Mouse (Mus musculus) urinary bladder, postnatal 4 days (tissue): ENCODE data around the gene Nif3l1.

ENCODE experiments used
- DNase-seq, 2 experiments: peaks; one replicate each; pipeline ENCODE4 v3.0.0; 2021 to 2022; ENCODE audit warnings: low spot score in 2 of 2

Gene Nif3l1

DNA sequence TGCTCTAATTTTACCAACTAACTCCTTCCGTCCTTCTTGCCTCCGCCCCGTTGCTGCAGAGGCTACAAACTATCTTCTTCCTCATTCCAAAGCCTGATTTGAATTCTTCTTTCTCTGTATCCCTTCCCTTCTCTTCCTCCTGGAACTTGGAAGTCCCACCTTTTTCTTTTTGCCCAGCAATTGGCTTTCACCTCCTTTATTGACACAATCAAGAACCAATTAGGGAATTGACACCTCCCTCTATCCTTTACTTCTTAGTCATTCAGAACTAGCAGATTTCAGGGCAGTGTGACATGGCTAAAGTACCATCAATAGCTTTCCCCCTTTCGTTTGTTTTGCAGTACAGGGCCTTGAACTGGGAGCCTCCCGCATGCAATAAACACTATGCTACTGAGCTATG, 13.2 kb downstream of the Nif3l1 start:
- DNase-seq: no peak

DNA sequence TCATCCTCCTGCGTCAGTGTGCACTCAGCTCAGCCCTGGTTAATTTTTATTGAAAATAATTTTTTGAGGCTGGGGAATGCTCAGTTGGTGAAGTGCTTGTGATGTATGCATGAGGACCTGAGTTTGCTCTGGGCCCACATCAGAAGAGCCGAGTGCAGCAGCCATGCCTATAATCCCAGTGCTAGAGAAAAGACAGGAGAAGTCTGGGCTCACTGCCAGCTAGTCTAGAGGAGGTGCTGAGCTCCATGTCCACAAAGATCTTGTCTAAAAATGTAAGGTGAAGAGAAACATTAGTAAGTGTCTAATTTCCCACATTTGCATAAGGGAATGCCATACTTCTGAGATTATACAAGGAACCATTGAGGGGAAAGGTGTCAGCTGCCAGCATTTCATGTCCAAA, 13.9 kb downstream of the Nif3l1 start:
- DNase-seq: no peak

DNA sequence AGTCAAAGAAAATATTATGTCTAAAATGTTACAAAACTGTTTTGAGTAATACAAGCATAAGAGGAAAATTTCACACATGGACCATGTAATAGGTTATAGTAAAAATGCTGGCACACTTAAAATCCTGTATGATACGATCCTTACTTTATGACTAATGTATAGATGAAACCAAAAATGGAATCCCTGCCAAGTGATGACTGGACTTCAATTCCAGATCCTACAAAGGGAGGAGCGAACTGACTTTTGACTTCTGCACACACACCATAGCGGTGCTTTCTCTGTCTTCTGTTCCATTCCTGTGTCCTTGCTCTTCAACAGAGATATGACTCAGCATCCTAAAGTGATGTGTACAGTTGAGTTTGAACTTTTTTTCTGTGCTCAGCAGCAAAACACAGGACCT, 15.6 kb downstream of the Nif3l1 start:
- DNase-seq: no peak

DNA sequence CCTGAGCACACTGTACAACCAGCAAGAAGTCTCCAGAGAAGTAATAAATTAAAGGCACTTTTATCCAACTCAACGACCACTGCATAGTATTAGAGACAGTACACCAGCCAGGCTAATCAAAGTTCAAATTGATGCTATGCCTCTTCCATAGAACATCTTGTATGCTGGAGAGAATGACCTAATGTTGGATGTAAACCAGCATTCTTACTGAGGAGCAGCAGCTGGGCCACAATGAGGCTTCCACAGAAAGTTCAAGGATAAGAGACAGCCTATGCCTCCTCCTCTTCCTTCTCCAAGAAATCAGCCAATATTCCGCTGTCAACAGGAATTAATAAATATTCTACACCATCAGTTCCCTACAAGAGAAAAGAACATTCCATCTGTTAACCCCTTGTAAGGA, 19.0 kb downstream of the Nif3l1 start:
- no peak for DNase-seq

DNA sequence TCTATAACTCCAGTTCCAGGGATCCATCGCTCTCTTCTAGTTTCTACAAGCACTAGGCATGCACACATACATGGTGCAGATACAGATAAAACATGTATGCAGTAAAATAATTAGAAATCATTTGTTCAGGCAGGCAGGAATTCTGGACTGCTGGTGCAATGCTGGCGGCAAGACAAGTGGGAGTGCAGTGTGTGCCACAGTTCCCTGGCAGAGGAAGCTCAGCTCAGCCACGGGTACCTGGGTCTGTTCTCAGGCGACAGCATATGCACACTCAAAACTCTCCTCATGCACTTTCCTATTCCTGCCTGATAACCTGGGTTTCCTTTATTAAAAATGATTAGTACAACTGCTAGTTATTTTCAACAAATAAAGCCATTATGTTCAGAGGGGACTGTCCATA, 20.1 kb downstream of the Nif3l1 start:
- no peak for DNase-seq

DNA sequence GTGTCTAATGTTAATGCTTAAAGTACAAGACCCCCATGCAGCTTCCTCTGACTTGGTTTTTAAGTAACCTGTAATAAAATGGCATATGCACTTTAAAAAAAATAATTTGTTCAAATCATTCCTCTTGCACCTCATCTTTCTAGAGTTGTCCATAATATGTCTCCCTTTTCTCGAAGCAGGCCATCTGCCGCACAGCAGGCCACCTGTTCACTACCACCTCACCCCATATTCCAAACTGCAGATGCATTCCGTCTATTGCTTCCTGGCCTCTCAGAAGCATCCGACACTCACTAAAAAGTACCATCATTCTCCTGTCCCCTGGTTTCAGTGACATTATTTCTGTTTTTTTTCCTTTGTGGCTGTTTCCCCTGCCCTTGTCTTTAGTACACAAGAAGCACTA, 20.6 kb downstream of the Nif3l1 start:
- DNase-seq: no peak

DNA sequence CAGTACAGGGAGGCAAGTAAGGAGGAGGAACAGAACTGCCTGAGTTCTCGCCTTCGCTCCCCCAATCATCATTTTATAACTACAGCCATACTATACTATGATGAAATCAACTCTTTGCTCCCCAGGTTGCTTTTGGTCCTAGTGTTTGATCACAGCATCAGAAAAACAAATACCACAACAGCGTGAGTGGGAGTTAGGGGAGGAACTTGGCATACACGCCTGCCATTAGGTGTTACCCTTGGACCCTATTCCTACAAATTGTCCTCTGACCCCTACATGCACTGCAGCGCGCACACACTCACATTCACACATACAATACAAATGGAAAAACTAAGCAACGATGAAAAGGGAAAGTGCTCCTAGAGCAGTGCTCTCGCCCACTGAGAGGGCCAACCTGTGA, 30.7 kb downstream of the Nif3l1 start:
- DNase-seq: no peak

DNA sequence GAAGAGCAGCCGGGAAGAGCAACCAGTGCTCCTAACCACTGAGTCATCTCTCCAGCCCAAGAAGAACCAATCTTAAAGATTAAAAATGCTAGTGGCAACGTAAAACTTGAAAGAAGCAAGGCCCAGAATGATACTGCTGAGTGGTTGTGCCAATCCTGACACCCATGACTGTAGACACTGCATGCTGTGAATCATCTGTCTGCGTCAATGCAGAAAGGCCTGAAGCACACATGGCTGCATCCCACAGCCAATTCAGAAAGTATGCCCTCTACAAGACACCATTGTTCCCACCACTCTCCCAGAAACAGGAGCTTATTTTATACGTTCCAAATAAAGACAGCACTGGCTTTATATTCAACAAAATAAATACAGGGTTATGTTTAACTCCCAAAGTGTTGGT, 37.7 kb downstream of the Nif3l1 start:
- DNase-seq: no peak

DNA sequence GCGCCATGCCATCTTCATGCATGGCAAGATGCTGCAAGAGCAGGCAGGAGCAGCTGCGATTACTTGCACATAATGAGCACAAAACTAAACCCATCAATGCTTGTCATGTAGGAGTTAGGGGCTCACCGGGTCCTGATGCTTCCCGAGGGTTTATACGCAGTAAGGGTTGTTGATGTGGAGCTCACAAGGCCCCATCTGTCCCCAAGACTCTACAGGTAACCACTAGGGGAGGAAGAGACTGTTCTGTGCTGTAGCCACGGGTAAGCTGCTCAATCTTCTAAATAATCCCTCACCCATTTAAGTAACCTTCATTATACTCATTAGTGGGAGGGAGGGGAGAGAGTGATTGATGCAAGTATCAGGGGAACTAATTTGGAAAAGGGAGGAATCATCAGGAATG, 50.7 kb downstream of the Nif3l1 start:
- no peak for DNase-seq

DNA sequence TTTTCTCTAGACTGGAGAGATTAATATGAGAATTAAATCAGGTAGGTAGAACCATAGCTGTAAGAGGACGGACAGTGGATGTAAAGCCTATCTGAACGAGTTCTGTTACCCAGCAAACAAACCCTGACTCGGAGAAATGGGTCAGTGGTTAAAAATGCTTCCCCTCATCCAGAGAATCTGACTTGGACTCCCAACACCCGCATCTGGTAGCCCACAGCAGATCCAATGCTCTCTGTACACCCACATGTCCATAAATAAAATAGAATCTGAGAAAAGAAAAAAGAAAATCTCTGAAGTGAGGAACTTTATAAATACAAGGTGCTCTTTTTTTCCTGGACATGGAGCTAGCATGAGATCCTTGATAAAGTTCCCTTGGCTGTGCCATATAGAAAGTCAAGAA, 52.7 kb downstream of the Nif3l1 start:
- DNase-seq: no peak

DNA sequence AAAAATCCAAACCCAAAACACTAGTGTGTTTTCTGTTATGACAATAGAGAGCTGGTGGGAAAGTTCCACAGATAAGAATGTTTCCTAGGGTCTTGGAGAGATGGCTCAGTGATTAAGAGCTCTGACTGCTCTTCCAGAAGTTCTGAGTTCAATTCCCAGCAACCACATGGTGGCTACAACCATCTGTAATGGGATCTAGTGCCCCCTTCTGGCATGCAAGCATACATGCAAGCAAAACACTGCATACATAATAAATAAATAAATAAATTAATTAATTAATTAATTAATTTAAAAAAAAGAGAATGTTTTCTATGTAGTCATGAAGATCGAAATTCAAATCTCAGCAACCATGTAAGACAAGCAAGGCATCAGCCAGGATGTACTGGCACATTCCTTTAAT, 53.8 kb downstream of the Nif3l1 start:
- DNase-seq: no peak

DNA sequence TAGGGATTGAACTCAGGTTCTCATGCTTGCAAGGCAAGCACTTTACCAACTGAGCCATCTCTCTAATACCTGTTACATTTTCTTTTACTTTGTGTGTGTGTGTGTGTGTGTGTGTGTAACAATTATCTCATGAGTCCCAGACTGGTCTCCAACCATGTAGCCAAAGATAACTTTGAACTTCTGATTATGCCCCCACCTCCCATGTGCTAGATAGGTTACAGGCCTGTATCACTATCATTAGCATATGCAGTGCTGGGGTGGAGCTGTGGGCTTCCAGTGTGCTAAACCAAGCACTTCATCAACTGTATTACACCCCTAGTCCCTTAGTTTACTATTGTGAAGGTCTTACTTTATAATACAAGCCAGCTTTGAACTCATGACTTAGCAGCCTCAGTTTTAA, 58.2 kb downstream of the Nif3l1 start:
- DNase-seq: no peak

DNA sequence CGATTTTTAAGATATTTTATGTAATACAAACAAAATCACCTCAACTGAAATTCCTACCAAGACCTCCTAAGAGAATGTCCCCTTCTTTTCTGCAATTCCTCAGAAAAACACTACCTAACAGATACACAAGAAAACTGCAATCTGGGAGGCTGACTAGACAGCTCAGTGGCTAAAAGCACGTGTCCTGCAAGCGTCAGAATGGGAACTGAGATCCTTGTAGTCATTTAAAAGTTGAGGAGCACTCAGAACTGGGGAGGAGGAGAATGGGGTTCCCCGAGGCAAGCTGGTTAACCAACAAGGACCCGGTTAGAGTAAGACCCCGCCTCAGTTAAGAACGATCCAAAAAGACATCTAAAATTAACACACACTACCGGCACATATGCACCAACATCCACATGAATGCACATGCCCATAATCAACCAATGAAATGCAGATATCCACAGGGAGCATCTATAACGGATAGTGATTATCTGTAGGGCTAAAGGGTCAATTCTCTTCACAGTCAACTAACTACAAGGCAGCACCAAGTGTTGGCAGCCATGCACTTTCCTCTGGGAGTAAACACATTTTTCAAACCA, 58.9 kb downstream of the Nif3l1 start:
- no peak for DNase-seq

DNA sequence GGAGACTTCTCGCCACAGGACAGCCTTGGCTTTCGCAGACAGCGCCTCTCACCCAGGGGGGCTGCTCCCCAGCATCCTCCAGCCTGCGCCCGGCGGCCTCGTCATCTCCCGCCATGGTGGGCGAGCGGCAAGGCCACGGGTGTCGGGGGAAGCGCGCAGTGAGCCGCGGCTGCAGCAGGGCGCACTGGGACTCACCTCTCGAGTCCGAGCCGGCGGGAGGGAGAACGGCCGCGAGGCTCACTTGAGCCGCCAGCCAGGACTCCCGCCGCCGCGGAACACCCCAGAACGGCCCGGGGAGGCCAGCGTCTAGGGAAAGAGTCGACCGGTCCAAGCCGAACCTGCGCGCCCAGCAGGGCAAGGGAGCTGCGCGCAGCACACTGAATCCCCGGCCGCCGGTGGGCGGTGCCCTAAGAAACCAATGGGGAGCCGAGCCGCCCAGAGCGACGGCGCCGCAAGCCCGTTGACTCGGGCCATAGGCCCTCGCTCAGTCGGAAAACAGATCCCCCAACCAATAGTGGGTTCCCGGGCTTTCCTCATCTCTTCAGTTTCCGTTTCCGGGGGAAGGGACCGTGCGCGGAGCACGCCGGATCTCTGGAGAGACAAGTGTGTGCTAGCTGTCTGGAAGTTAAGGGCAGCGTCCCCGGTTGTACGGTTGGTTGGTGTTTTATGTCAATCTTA, 59.8 kb downstream of the Nif3l1 start, which contains the start of gene Orc2:
Gene Orc2 (minus strand): TSS at position 533 of the 678 bp plus-strand sequence.
- DNase-seq: peak; percentile 87 to 90

DNA sequence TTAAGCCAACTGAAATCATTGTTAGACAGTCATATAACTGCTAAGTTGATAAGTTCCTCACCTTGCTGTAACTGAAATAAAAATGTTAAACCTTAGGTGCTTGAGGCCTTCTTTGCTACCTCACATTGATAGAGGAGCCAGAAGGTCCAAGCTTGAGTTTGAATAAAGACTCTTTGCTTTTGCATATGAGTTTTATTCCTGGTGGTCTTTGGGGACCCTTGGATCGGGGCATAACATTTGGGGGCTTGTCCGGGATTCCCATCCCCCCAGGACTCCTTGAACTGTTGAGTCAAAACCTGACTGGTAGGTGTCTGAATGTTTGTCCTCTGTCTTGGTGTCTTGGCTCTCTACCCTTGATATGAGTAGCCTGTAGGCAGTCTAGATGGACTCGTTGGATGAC, 62.3 kb downstream of the Nif3l1 start:
- no peak for DNase-seq
